Mouse (Mus musculus): Measurements from ENCODE around the gene Olfr1495. TPM values are rescaled to one million over a fixed set of nuclear protein-coding genes. Genes with fewer than 3 reads are reported as not detected.

The Olfr1495 gene
- polyA plus RNA-seq, 1 experiment from 2014 or later, result not detected

Other genes with a start within 250 kb of the Olfr1495 start
- gene Olfr1480, start 236.7 kb upstream of the Olfr1495 start, polyA plus RNA-seq (2016; fragmentation: Nextera tagmentation; extraction: Ambion mirVana), result not detected in 2 replicates
- not detected in 2 replicates for gene Olfr1484, start 181.1 kb upstream of the Olfr1495 start, polyA plus RNA-seq (2016; fragmentation: Nextera tagmentation; extraction: Ambion mirVana)
- not detected in 2 replicates for gene Olfr1487, start 147.2 kb upstream of the Olfr1495 start, polyA plus RNA-seq (2016; fragmentation: Nextera tagmentation; extraction: Ambion mirVana)
- not detected in 2 replicates for gene Olfr1489, start 133.0 kb upstream of the Olfr1495 start, polyA plus RNA-seq (2016; fragmentation: Nextera tagmentation; extraction: Ambion mirVana)
- not detected in 2 replicates for gene Olfr1490, start 113.5 kb upstream of the Olfr1495 start, polyA plus RNA-seq (2016; fragmentation: Nextera tagmentation; extraction: Ambion mirVana)
- gene Olfr1491, start 67.3 kb upstream of the Olfr1495 start, polyA plus RNA-seq (2016; fragmentation: Nextera tagmentation; extraction: Ambion mirVana), result not detected in 2 replicates
- gene Olfr1493-ps1, start 41.3 kb upstream of the Olfr1495 start, polyA plus RNA-seq (2016; fragmentation: Nextera tagmentation; extraction: Ambion mirVana), result not detected in 2 replicates
- not detected in 2 replicates for gene Olfr1494, start 24.9 kb upstream of the Olfr1495 start, polyA plus RNA-seq (2016; fragmentation: Nextera tagmentation; extraction: Ambion mirVana)
- gene Olfr1496, start 13.3 kb downstream of the Olfr1495 start, polyA plus RNA-seq (2016; fragmentation: Nextera tagmentation; extraction: Ambion mirVana), result not detected in 2 replicates
- not detected in 2 replicates for gene Olfr1497, start 33.6 kb downstream of the Olfr1495 start, polyA plus RNA-seq (2016; fragmentation: Nextera tagmentation; extraction: Ambion mirVana)
- not detected in 2 replicates for gene Olfr1499, start 54.8 kb downstream of the Olfr1495 start, polyA plus RNA-seq (2016; fragmentation: Nextera tagmentation; extraction: Ambion mirVana)
- gene Olfr1500, start 65.9 kb downstream of the Olfr1495 start, polyA plus RNA-seq (2016; fragmentation: Nextera tagmentation; extraction: Ambion mirVana), result not detected in 2 replicates
- not detected in 2 replicates for gene Olfr1501, start 86.1 kb downstream of the Olfr1495 start, polyA plus RNA-seq (2016; fragmentation: Nextera tagmentation; extraction: Ambion mirVana)
- not detected in 2 replicates for gene Olfr1502, start 97.2 kb downstream of the Olfr1495 start, polyA plus RNA-seq (2016; fragmentation: Nextera tagmentation; extraction: Ambion mirVana)
- gene Olfr1504, start 133.3 kb downstream of the Olfr1495 start, polyA plus RNA-seq (2016; fragmentation: Nextera tagmentation; extraction: Ambion mirVana), result not detected in 2 replicates
- gene Olfr1505, start 148.9 kb downstream of the Olfr1495 start, polyA plus RNA-seq (2016; fragmentation: Nextera tagmentation; extraction: Ambion mirVana), result not detected in 2 replicates

Measured in heart, embryonic 12.5 days (tissue).